Mouse (Mus musculus) frontal cortex, postnatal 14 days (tissue): ENCODE data around the gene Grem1.
A peak's percentile ranks its signal among the peaks of the same experiment; 100 is the strongest.

Experiments
- DNase-seq, 2 experiments: peaks; one replicate each; pipeline ENCODE4 v3.0.0; 2022; ENCODE audit warnings: low spot score in 2 of 2

Grem1 gene

GRCm38 (mm10) chr2:113758311-113759161 is at the start of gene Grem1:
Gene Grem1 (minus strand): TSS chr2:113758646.
- DNase-seq, result no peak

- DNase-seq, result peak; percentile 19 to 48
These were observed 49.2 kb upstream of the Grem1 start for GRCm38 (mm10) chr2:113807640-113808039.

GRCm38 (mm10) chr2:113806851-113807577 is 48.6 kb upstream of the Grem1 start:
- peak in 1 of 2 experiments; percentile 2 for DNase-seq

- DNase-seq, result peak in 1 of 2 experiments; percentile 4
These were observed 47.3 kb upstream of the Grem1 start for GRCm38 (mm10) chr2:113805765-113806164.

GRCm38 (mm10) chr2:113803753-113804152 is 45.3 kb upstream of the Grem1 start:
- DNase-seq, result no peak

- DNase-seq, result no peak
These were observed 42.4 kb upstream of the Grem1 start for GRCm38 (mm10) chr2:113800846-113801245.

- DNase-seq, result no peak
These were observed 40.2 kb upstream of the Grem1 start for GRCm38 (mm10) chr2:113798605-113799004.

- no peak for DNase-seq
These were observed 36.7 kb upstream of the Grem1 start for GRCm38 (mm10) chr2:113795186-113795585.

GRCm38 (mm10) chr2:113793521-113793920 is 35.1 kb upstream of the Grem1 start:
- DNase-seq, result no peak

- no peak for DNase-seq
These were observed 30.5 kb upstream of the Grem1 start for GRCm38 (mm10) chr2:113788821-113789387.

GRCm38 (mm10) chr2:113787882-113788281 is 29.4 kb upstream of the Grem1 start:
- DNase-seq, result no peak

- no peak for DNase-seq
These were observed 26.4 kb upstream of the Grem1 start for GRCm38 (mm10) chr2:113784851-113785250.

- no peak for DNase-seq
These were observed 23.1 kb upstream of the Grem1 start for GRCm38 (mm10) chr2:113781521-113781920.

GRCm38 (mm10) chr2:113781107-113781506 is 22.7 kb upstream of the Grem1 start:
- no peak for DNase-seq

- DNase-seq, result no peak
These were observed 20.9 kb upstream of the Grem1 start for GRCm38 (mm10) chr2:113779336-113779735.

- no peak for DNase-seq
These were observed 19.6 kb upstream of the Grem1 start for GRCm38 (mm10) chr2:113778036-113778435.

GRCm38 (mm10) chr2:113776297-113776696 is 17.9 kb upstream of the Grem1 start:
- no peak for DNase-seq

- DNase-seq, result no peak
These were observed 15.8 kb upstream of the Grem1 start for GRCm38 (mm10) chr2:113774150-113774805.

GRCm38 (mm10) chr2:113768541-113769303 is 10.3 kb upstream of the Grem1 start:
- no peak for DNase-seq

- no peak for DNase-seq
These were observed 7.4 kb upstream of the Grem1 start for GRCm38 (mm10) chr2:113765885-113766284.

GRCm38 (mm10) chr2:113764968-113765367 is 6.5 kb upstream of the Grem1 start:
- no peak for DNase-seq
